Mouse (Mus musculus): Measurements from ENCODE around the gene Egfr. TPM values are rescaled to one million over a fixed set of nuclear protein-coding genes. Genes with fewer than 3 reads are reported as not detected.

Gene Egfr
- polyA plus RNA-seq, 1 experiment from 2014 or later = 9.2 TPM

- no peaks in the 10 kb centered on the region for H3K9me3 ChIP-seq (ENCODE audit: low read depth, low read length)
- H3K4me2 ChIP-seq = no peak overlapping the region
- WGBS = 100% methylated on average over 1 of the region's 1 CpGs
- DNase-seq (no peak), ATAC-seq (ENCODE audit: insufficient read depth) (no peak)
- no peak overlapping the region for H3K4me3 ChIP-seq (ENCODE audit: low read depth, low read length)
- H3K27me3 ChIP-seq (ENCODE audit: insufficient read depth, low read length) = no peaks in the 10 kb centered on the region
- H3K9ac ChIP-seq = no peak overlapping the region
- no peak for TF ChIP-seq CTCF (IDR thresholded peaks at IDR 0.05; ENCODE audit: low read depth)
- H3K4me1 ChIP-seq (ENCODE audit: insufficient read depth) = no peaks in the 10 kb centered on the region
- no peaks in the 10 kb centered on the region for H3K36me3 ChIP-seq (ENCODE audit: insufficient read depth)
- H3K27ac ChIP-seq (ENCODE audit: low read depth) = no peak overlapping the region
These were observed 99.4 kb downstream of the Egfr start for GRCm38 (mm10) chr11:16851361-16851760.

DNA sequence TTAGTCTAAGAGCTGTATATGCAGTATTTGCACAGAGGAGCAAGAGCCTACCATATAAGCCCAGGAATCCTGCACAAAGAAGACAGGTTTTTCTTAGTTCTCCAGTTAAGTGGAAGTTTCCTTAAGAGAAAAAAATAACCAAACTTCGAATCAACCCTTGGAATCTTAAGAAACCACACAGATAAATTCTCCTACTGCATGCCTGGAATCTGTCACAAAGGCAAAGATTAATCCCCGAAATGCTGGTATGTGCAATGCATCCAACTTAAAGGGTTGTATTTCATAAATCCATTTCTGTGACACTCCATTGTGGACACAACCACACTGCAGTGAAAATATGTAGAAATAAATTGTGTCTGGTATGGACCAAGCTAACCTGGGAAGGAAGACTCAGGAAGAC, 102.1 kb downstream of the Egfr start:
- no peak for TF ChIP-seq CTCF (IDR thresholded peaks at IDR 0.05; ENCODE audit: low read depth)
- ATAC-seq (ENCODE audit: insufficient read depth) = no peak
- Histone ChIP-seq H3K27ac (ENCODE audit: low read depth) (no peak overlapping the region), H3K4me3 (ENCODE audit: low read depth, low read length) (no peak overlapping the region), H3K36me3 (ENCODE audit: insufficient read depth) (no peaks in the 10 kb centered on the region), H3K9ac (no peak overlapping the region), H3K4me2 (no peak overlapping the region), H3K9me3 (ENCODE audit: low read depth, low read length) (no peaks in the 10 kb centered on the region), H3K27me3 (ENCODE audit: insufficient read depth, low read length) (no peaks in the 10 kb centered on the region), H3K4me1 (ENCODE audit: insufficient read depth) (no peaks in the 10 kb centered on the region)
- no peak for DNase-seq
- WGBS = 52% methylated on average over 2 of the region's 2 CpGs

GRCm38 (mm10) chr11:16857346-16857745, 105.3 kb downstream of the Egfr start:
- H3K27ac ChIP-seq (ENCODE audit: low read depth) = no peak overlapping the region
- WGBS = 88% methylated on average over 2 of the region's 2 CpGs
- H3K9ac ChIP-seq = no peak overlapping the region
- H3K27me3 ChIP-seq (ENCODE audit: insufficient read depth, low read length) = no peaks in the 10 kb centered on the region
- ATAC-seq (ENCODE audit: insufficient read depth) (no peak), DNase-seq (no peak)
- H3K4me2 ChIP-seq = no peak overlapping the region
- H3K4me3 ChIP-seq (ENCODE audit: low read depth, low read length) = no peak overlapping the region
- H3K4me1 ChIP-seq (ENCODE audit: insufficient read depth) = no peaks in the 10 kb centered on the region
- H3K36me3 ChIP-seq (ENCODE audit: insufficient read depth) = no peaks in the 10 kb centered on the region
- no peaks in the 10 kb centered on the region for H3K9me3 ChIP-seq (ENCODE audit: low read depth, low read length)
- TF ChIP-seq CTCF (IDR thresholded peaks at IDR 0.05; ENCODE audit: low read depth) = no peak

GRCm38 (mm10) chr11:16861037-16861436, 109.0 kb downstream of the Egfr start:
- no peak overlapping the region for H3K4me3 ChIP-seq (ENCODE audit: low read depth, low read length)
- H3K36me3 ChIP-seq (ENCODE audit: insufficient read depth) = no peaks in the 10 kb centered on the region
- no peak overlapping the region for H3K4me2 ChIP-seq
- H3K27ac ChIP-seq (ENCODE audit: low read depth) = no peak overlapping the region
- no peak overlapping the region for H3K9ac ChIP-seq
- peaks cover 4% of the 10 kb centered on the region; the same call in 1 of the 2 replicates for H3K4me1 ChIP-seq (ENCODE audit: insufficient read depth)
- no peak for TF ChIP-seq CTCF (IDR thresholded peaks at IDR 0.05; ENCODE audit: low read depth)
- H3K27me3 ChIP-seq (ENCODE audit: insufficient read depth, low read length) = no peaks in the 10 kb centered on the region
- whole genome bisulfite sequencing = 67% methylated on average over 6 of the region's 6 CpGs
- ATAC-seq (ENCODE audit: insufficient read depth) (no peak), DNase-seq (no peak)
- no peaks in the 10 kb centered on the region for H3K9me3 ChIP-seq (ENCODE audit: low read depth, low read length)

- H3K36me3 ChIP-seq (ENCODE audit: insufficient read depth) = no peaks in the 10 kb centered on the region
- no peak overlapping the region for H3K4me3 ChIP-seq (ENCODE audit: low read depth, low read length)
- peaks cover 4% of the 10 kb centered on the region; the same call in 1 of the 2 replicates for H3K4me1 ChIP-seq (ENCODE audit: insufficient read depth)
- no peak overlapping the region for H3K4me2 ChIP-seq
- no peaks in the 10 kb centered on the region for H3K9me3 ChIP-seq (ENCODE audit: low read depth, low read length)
- no peak overlapping the region for H3K9ac ChIP-seq
- DNase-seq (no peak), ATAC-seq (ENCODE audit: insufficient read depth) (no peak)
- peak; percentile 48; the same call in 1 of the 2 replicates for TF ChIP-seq CTCF (IDR thresholded peaks at IDR 0.05; ENCODE audit: low read depth)
- no peaks in the 10 kb centered on the region for H3K27me3 ChIP-seq (ENCODE audit: insufficient read depth, low read length)
- no peak overlapping the region for H3K27ac ChIP-seq (ENCODE audit: low read depth)
These were observed 111.5 kb downstream of the Egfr start for GRCm38 (mm10) chr11:16863547-16863946.

GRCm38 (mm10) chr11:16864980-16865561, 113.1 kb downstream of the Egfr start:
- no peak overlapping the region for H3K4me2 ChIP-seq
- H3K9me3 ChIP-seq (ENCODE audit: low read depth, low read length) = no peaks in the 10 kb centered on the region
- DNase-seq (peak; percentile 58), ATAC-seq (ENCODE audit: insufficient read depth) (peak; percentile 83; the same call in 1 of the 2 replicates)
- H3K4me1 ChIP-seq (ENCODE audit: insufficient read depth) = peaks cover 4% of the 10 kb centered on the region; the same call in 1 of the 2 replicates
- no peak overlapping the region for H3K4me3 ChIP-seq (ENCODE audit: low read depth, low read length)
- no peaks in the 10 kb centered on the region; the same call in 1 of the 2 replicates for H3K36me3 ChIP-seq (ENCODE audit: insufficient read depth)
- no peak for TF ChIP-seq CTCF (IDR thresholded peaks at IDR 0.05; ENCODE audit: low read depth)
- WGBS = 17% methylated on average over 3 of the region's 3 CpGs
- H3K27me3 ChIP-seq (ENCODE audit: insufficient read depth, low read length) = no peaks in the 10 kb centered on the region
- no peak overlapping the region for H3K9ac ChIP-seq
- H3K27ac ChIP-seq (ENCODE audit: low read depth) = no peak overlapping the region

GRCm38 (mm10) chr11:16868051-16868450, 116.0 kb downstream of the Egfr start:
- H3K4me3 ChIP-seq (ENCODE audit: low read depth, low read length) = no peak overlapping the region
- no peak overlapping the region for H3K9ac ChIP-seq
- DNase-seq (no peak), ATAC-seq (ENCODE audit: insufficient read depth) (no peak)
- 76% methylated on average over 6 of the region's 6 CpGs for WGBS
- H3K4me1 ChIP-seq (ENCODE audit: insufficient read depth) = peaks cover 4% of the 10 kb centered on the region; the same call in 1 of the 2 replicates
- TF ChIP-seq CTCF (IDR thresholded peaks at IDR 0.05; ENCODE audit: low read depth) = no peak
- H3K36me3 ChIP-seq (ENCODE audit: insufficient read depth) = no peaks in the 10 kb centered on the region; the same call in 1 of the 2 replicates
- H3K27ac ChIP-seq (ENCODE audit: low read depth) = no peak overlapping the region
- no peak overlapping the region for H3K4me2 ChIP-seq
- H3K9me3 ChIP-seq (ENCODE audit: low read depth, low read length) = no peaks in the 10 kb centered on the region
- H3K27me3 ChIP-seq (ENCODE audit: insufficient read depth, low read length) = no peaks in the 10 kb centered on the region
